Mouse (Mus musculus) gastrocnemius, adult 18-20 months (tissue): ENCODE data around the gene Tigd3. TPM values are rescaled to one million over a fixed set of nuclear protein-coding genes. Genes with fewer than 3 reads are reported as not detected.
"Not testable (repeated sequence)": the region's sequence is repeated elsewhere in the genome, so short reads cannot be mapped to it uniquely, and the experiment has no call there.

ENCODE experiments used
- DNase-seq: peaks from one replicate; pipeline ENCODE4 v3.0.0; 2021; ENCODE audit warnings: low spot score
- total RNA-seq, 2 experiments: library from RNA; stranded (reverse); gene quantifications; 2 replicates each; pipeline ENCODE4 v1.2.3; 2021

The Tigd3 gene
- total RNA-seq, 2 experiments from 2014 or later, result 0.21 TPM

- DNase-seq, result peak; percentile 68
Measured at GRCm38 (mm10) chr19:5922119-5922942, 28.4 kb upstream of the Tigd3 start.

DNA sequence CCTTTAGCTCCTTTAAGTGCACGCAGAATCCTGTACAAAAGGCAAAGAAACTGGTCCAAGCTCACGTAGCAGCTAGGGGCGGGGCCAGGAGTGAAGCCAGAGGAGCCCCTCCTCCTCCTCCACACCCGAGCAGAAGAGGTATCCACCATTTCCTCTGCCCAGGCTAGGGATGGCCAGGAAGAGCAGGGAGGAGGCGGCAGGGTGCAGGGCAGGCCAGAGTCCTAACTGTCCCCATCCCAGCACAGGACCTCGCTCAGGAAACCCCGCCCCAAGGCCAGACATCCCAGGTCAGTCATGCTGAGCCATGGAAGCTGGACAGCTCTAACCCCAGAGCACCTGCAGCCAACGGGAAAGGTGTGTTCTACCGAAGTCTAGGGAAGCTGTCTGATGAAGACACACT lies 27.8 kb upstream of the Tigd3 start:
- DNase-seq, result no peak

DNA sequence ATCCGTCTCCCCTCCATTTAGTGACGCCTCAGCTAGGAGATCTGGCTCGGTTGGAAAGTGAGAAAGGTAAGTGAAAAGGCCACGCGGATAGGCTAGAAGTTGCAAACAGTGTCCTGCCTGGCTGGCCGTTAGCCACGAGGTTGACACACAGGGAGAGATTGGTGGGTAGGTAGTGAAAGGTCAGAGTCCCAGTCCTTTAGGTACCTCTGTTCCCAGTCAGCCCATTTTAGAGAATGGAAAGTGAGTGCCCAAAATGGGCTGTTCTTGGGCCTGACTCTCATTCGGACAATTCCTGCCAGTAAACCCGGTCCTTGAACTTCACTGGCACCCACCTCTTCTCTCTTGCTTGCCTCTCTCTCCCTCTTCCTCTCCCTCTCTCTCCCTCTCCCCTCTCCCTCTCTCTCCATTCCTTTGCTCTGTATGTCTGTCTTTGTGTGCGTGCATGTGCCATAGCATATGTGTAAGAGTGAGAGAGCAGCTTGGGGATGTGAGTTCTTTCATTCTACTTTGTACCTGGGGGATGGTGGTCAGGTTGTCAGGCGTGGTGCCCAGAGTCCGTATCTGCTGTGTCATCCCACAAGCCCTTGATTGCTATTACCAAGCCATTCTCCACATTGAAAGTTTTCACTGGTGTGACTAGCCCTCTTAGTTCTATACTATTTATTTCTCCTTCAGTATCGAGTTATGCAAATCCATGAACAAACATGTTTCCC lies 19.2 kb upstream of the Tigd3 start, which contains the start of gene Dpf2:
Gene Dpf2, minus strand, starts transcription at position 4 of the 713 bp plus-strand sequence.
- DNase-seq, result no peak

DNA sequence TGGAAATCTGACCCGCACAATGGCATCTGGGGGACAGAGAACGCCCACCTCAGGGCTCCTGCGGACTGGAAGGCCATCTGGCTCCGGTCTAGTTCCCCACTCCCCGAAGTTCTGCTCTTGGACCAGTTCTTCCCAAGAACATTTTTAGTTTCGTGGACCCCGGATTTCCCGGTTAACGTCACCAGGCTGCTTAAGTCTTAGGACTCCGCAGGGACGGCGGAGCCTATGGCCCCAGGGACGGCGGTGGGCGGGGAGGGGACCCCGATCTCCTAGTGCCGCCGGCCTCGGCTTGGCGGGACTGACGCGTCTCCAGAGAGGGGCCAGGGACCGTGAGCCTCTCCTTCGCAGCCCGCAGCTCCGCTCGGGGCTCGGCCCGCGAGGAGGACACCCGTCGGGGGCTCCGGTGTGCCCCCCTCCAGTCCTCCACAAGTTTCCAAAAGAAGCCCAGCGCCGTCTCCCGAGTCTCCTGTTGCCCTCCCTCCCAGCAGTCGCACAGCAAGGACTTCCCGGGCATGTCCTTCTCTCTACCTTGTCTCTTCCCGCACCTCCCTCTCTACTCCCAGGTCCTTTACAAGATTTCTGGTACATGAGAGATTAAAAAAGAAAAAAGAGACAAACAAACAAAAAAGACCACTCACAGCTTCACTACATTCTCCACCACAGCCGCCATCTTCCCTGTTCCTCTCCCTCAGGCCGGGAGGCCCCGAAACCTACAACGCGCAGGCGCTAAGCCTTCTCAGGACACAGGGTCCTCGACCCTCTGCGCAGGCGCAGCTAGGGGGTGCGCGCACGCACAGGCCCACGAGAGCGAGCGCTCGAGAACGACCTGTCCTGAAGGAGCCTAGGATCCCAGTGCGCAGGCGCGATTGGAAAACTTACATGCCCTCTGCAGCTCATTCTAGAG lies 18.4 kb upstream of the Tigd3 start:
- peak; percentile 98 for DNase-seq

- DNase-seq, result no peak
Measured at GRCm38 (mm10) chr19:5911430-5912102, 17.6 kb upstream of the Tigd3 start.

DNA sequence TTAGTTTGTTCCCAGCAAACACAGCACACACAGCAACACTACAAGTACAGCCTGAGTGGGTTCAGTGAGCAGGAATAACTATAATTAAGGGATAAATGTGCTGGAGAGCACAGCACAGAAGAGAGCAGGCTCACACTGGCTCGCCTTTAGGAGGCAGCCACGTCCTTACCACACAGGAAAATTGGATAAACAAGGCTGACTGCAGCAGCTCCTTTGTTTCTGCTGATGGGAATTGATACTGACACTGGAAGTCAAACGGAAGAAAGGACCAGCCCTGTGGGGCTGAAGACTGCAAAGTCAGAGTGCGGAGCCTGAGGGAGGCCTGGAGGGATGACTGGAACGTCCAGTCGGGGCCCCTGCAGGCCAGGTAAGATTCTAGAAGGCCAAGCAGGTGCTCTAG lies 16.3 kb upstream of the Tigd3 start:
- DNase-seq, result no peak

GRCm38 (mm10) chr19:5907275-5907674 lies 13.3 kb upstream of the Tigd3 start:
- DNase-seq, result no peak

DNA sequence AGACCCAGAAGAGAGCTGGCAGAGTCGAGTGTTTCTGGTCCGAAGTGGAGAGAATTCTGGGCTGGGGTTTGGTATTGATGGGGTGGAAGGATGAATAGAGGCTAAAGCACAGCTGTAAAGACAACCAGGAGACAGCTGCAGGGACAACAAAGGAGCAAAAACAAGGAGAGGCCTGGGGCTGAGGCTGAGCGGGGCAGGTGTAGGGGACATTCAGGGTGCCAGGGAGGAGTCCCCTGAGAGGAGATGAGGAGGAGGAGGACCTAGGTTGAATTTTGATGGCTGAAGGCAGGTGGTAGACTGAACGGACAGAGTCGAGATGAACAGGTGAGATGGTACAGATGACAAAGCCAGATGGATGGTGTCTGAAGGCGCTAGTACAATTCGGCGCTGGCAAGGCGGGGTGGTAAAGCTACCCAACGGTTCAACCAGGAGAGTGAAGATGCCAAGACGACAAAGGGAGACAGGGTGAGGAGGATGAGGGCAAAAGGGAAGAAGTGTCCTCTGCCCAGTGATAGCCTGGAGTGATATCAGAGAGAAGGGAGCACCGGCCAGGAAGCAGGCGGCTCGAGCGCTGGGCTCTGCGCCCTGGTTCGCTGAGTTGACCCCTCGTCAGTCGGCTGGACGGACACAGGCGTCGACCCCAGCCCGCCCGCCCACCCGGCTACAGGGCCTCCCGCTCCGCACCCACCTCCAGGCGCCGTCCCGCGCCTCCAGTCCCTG lies 507 bp downstream of the Tigd3 start:
- no peak for DNase-seq

- DNase-seq, result no peak
Measured at GRCm38 (mm10) chr19:5892735-5893134, 1.2 kb downstream of the Tigd3 start.

DNA sequence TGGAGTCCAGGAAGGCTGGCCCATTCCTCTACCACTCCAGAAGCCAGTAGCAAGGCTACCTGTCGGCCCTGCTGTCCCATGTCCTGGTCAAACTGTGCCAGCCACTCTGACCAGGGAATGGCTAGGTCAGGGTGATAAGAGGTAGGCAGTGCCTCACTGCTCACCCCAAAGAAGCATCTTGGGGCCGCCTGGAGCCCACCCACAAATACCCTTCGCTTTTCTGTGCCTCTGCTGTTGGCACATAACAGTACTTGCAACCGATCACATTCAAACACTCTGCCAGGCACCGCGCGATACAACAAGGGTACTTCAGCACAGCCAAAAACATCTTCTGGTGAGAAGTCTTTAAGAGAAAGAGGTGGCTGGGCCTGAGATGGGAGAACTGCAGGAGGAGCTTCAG lies 1.7 kb downstream of the Tigd3 start:
- no peak for DNase-seq

DNA sequence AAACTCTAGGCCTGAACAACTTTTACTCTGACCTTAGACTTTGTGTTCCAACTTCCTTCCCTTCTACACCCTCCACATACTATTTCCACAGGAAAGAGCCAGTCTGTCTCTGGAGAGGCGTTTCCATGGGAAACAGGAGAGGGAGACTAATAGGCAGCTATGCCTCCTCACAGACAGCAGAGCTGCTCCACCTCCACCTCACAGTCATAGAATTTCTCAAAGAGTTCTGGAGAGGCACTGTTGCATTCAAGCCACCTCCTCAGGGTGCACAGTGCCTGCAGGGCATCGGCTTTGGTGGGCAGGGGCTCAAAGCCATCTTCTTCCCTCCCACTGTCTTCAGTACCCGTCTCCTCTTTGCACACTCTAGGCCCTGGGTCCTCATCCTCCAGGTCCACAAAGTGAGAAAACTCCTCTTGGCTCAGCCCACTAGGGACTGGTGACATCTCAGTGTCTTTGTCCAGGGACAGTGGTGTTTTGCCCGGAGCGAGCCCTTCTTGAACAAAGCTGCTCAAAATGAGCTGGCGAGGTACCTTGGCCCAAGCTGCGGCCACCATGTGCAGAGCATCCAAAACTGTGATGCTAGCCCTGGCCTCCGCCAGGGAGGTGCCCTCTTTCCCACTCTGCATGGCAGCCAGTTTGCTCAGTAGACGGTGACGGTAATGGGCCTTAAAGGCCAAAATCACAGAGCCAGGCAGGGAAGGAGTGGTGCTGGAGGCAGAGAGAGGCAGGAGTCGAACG lies 2.3 kb downstream of the Tigd3 start:
- DNase-seq, result no peak

DNA sequence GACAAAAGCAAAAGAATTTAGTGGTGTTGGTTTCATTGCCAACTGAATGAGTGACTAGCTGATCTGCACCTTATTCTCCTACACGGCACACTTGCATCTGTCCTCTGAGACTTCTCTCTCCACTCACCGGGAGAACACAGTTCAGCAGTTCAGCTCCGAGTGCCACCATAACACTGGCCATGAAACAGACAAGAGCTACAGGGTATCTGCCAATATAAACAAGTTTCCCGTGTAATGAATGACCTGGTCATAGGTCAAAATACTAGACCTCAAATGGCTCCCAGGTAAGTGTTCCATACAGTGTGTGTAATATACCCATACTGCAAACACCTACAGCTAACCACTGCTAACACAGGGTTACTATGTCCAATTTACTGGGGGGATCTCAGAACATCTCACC lies 4.7 kb downstream of the Tigd3 start:
- no peak for DNase-seq

- no peak for DNase-seq
Measured at GRCm38 (mm10) chr19:5887234-5887815, 6.6 kb downstream of the Tigd3 start.

GRCm38 (mm10) chr19:5885838-5886237 lies 8.1 kb downstream of the Tigd3 start:
- DNase-seq, result no peak

DNA sequence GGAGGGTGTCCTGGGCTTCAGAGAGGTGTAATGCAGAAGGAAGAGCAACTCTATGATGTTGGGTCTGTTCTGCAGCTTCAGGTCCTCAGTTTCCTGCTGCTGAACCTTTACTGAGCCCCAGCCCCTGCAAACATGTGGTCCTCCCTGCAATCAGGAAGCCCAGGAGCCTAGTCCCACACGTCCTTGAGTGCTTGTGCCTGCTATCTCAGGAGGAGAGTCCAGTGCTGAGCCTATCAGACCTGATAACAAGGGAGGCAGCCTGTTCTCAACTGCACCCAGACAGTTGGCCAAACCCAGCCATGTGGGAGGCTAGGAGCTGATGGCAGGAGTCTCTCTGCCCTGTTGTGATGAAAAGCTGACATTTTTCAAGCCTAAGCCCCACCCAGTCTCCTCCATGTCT lies 10.0 kb downstream of the Tigd3 start:
- DNase-seq, result no peak

- DNase-seq, result not testable (repeated sequence)
Measured at GRCm38 (mm10) chr19:5882079-5882478, 11.9 kb downstream of the Tigd3 start.

DNA sequence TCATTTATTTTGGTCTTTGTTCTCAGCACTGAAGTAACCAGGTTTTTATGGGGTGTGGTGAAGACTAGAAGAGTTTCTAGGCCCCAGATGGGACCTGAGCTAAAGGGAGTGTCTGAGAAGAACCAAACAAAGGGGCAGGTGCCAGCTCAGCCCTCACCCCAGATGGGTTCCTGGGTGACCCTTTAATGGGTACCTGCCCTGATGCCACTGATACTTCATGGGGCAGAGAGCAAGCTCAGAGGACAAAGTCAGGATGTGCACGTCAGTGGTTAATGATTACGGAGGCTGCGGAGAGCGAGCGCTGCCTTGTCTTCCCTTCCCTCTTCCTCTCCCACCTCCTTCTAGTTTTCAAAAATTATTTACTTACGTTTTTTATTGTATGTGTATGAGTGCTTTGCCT lies 12.8 kb downstream of the Tigd3 start:
- no peak for DNase-seq

DNA sequence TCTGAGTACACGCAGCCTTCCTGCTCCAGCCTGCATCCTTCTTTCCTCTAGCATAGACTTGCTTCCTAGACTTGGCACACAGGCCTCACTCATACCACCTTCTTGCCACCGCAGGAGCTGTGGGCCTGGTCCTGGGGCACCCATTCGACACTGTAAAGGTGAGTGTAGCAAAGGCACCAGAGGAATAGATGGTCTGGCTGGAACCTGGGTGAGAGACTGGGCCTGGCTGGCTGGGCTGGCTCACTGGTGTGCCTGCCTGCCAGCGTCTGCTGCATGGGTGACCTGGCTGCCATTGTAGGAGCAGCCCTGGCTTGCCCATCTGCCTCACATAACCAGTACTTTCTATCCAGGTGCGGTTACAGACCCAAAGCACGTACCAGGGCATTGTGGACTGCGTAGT lies 14.2 kb downstream of the Tigd3 start:
- no peak for DNase-seq

GRCm38 (mm10) chr19:5878916-5879315 lies 15.0 kb downstream of the Tigd3 start:
- DNase-seq, result no peak

DNA sequence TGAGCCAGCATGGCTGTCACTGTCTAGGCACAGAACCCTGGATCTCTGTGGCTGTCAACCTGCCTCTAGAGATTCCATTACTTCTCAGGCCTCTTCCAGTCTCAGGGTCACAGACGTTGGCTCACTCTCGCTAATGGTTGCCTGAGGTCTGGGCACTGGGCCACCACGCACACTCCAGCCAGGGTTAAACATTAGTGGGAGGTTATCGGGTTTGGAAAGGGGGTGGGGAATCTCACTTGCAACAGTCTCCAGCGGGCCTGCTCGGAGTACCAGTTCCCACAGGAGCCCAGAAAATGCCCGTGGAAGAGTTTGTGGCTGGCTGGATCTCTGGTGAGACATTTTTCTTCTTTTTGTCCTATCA lies 15.6 kb downstream of the Tigd3 start:
- DNase-seq, result peak; percentile 21
